Mouse (Mus musculus) forebrain, embryonic 11.5 days (tissue): Measurements from ENCODE around the gene Tmprss7. TPM values are rescaled to one million over a fixed set of nuclear protein-coding genes. Genes with fewer than 3 reads are reported as not detected.

Experiments used
- ATAC-seq: fragments of 200-750 bp; cut with Nextera tagmentation; replicated peaks from 2 replicates; pipeline ENCODE4 v1.8.0; 2017; ENCODE audit warnings: moderate TSS enrichment; ENCODE audit not compliant: low FRiP score
- DNase-seq: peaks from one replicate; pipeline ENCODE4 v3.0.0-alpha.2; 2017; ENCODE audit warnings: low spot score
- H3K27ac ChIP-seq: fragments of 300-500 bp; sonication (generic); 2 replicates; pipeline ENCODE4 v1.5.1; 2014; ENCODE audit warnings: low read depth, low read length
- H3K27me3 ChIP-seq: fragments of 300-500 bp; sonication (generic); 2 replicates; pipeline ENCODE4 v1.6.1; 2014; ENCODE audit warnings: mild to moderate bottlenecking, low read length, mixed read lengths; ENCODE audit not compliant: control insufficient read depth, insufficient read depth
- H3K36me3 ChIP-seq: fragments of 300-500 bp; sonication (generic); 2 replicates; pipeline ENCODE4 v1.6.1; 2014; ENCODE audit warnings: mild to moderate bottlenecking, low read length, moderate library complexity, mixed read lengths; ENCODE audit not compliant: control insufficient read depth, insufficient read depth
- H3K4me1 ChIP-seq: fragments of 300-500 bp; sonication (generic); replicated peaks from 2 replicates; pipeline ENCODE4 v1.6.1; 2014; ENCODE audit warnings: low read length, mixed read lengths; ENCODE audit not compliant: control insufficient read depth, insufficient read depth
- H3K4me2 ChIP-seq: fragments of 300-500 bp; sonication (generic); 2 replicates; pipeline ENCODE4 v1.6.1; 2014; ENCODE audit warnings: low read depth, mild to moderate bottlenecking, low read length, moderate library complexity, mixed read lengths; ENCODE audit not compliant: severe bottlenecking
- H3K4me3 ChIP-seq: fragments of 300-500 bp; sonication (generic); 2 replicates; pipeline ENCODE4 v1.5.1; 2014; ENCODE audit warnings: low read depth, low read length
- H3K9ac ChIP-seq: fragments of 300-500 bp; sonication (generic); 2 replicates; pipeline ENCODE4 v1.6.1; 2014; ENCODE audit warnings: low read length
- H3K9me3 ChIP-seq: fragments of 300-500 bp; sonication (generic); 2 replicates; pipeline ENCODE4 v1.6.1; 2016; ENCODE audit warnings: low read length, mixed read lengths; ENCODE audit not compliant: control insufficient read depth
- WGBS: fragments of 180-500 bp; shearing (Covaris S2); extraction: QIAGEN DNeasy Blood & Tissue Kit; methylation state at CpG from one replicate; pipeline ENCODE4 v1.1.7; 2014; 5-methylcytosine and 5-hydroxymethylcytosine counted together
- polyA plus RNA-seq: library from polyadenylated mRNA; unstranded; fragments of >200 nt; fragmentation: Nextera tagmentation; extraction: Ambion mirVana; gene quantifications from 2 replicates; pipeline ENCODE4 v1.2.1, GENCODE M21; 2014

Tmprss7 gene
- polyA plus RNA-seq, 1 experiment from 2014 or later = 0.52 TPM

GRCm38 (mm10) chr16:45695445-45696160, 2.1 kb upstream of the Tmprss7 start:
- 82% methylated on average over 9 of the region's 9 CpGs for WGBS
- H3K27me3 ChIP-seq = no peaks in the 10 kb centered on the region
- no peak overlapping the region for H3K4me3 ChIP-seq
- DNase-seq (no peak), ATAC-seq (no peak)
- no peak overlapping the region for H3K9ac ChIP-seq
- no peaks in the 10 kb centered on the region for H3K9me3 ChIP-seq
- no peaks in the 10 kb centered on the region for H3K36me3 ChIP-seq
- H3K4me2 ChIP-seq = no peak overlapping the region
- H3K4me1 ChIP-seq = no peaks in the 10 kb centered on the region
- no peak overlapping the region for H3K27ac ChIP-seq

- Histone ChIP-seq H3K9me3 (no peaks in the 10 kb centered on the region), H3K4me2 (no peak overlapping the region), H3K27ac (no peak overlapping the region), H3K27me3 (no peaks in the 10 kb centered on the region), H3K9ac (no peak overlapping the region), H3K4me1 (peaks cover 2% of the 10 kb centered on the region; the same call in 1 of the 2 replicates), H3K4me3 (no peak overlapping the region), H3K36me3 (no peaks in the 10 kb centered on the region)
- ATAC-seq = no peak
- 61% methylated on average over 3 of the region's 3 CpGs for WGBS
- no peak for DNase-seq
Measured at GRCm38 (mm10) chr16:45692851-45693250, 607 bp downstream of the Tmprss7 start.

DNA sequence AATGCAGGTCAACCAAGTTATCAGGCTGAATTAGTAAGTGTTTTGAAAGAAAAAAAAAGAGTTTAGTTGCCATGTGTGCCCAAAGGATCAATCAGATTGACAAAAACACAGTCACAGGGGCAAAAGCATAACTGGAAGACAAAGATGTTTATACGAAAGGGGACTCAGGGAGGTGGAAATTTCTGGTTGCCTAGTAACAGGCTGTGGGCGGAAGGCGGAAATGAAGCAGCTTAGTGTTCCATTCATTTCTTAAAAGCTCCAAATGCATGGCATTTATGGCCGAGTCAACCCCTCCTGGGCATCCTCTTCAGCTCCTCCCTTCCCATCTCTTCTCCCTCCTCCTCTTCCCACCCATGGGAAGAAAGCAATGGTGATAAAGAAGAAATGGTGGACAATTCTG, 3.3 kb downstream of the Tmprss7 start:
- 10% methylated on average over 4 of the region's 4 CpGs for WGBS

GRCm38 (mm10) chr16:45686833-45687232, 6.6 kb downstream of the Tmprss7 start:
- no peak overlapping the region for H3K4me3 ChIP-seq
- no peaks in the 10 kb centered on the region for H3K9me3 ChIP-seq
- no peaks in the 10 kb centered on the region for H3K27me3 ChIP-seq
- peaks cover 2% of the 10 kb centered on the region; the same call in 1 of the 2 replicates for H3K4me1 ChIP-seq
- no peak overlapping the region for H3K27ac ChIP-seq
- H3K36me3 ChIP-seq = no peaks in the 10 kb centered on the region
- 80% methylated on average over 3 of the region's 3 CpGs for WGBS
- ATAC-seq (no peak), DNase-seq (no peak)
- H3K9ac ChIP-seq = no peak overlapping the region
- H3K4me2 ChIP-seq = no peak overlapping the region

More for the DNA sequence above, 3.3 kb downstream of the Tmprss7 start:
- DNase-seq (no peak), ATAC-seq (peak; percentile 77)
- Histone ChIP-seq H3K9me3 (no peaks in the 10 kb centered on the region), H3K4me3 (no peak overlapping the region), H3K4me2 (no peak overlapping the region), H3K36me3 (no peaks in the 10 kb centered on the region), H3K27ac (no peak overlapping the region), H3K4me1 (peaks cover 2% of the 10 kb centered on the region; the same call in 1 of the 2 replicates), H3K9ac (no peak overlapping the region), H3K27me3 (no peaks in the 10 kb centered on the region)

DNA sequence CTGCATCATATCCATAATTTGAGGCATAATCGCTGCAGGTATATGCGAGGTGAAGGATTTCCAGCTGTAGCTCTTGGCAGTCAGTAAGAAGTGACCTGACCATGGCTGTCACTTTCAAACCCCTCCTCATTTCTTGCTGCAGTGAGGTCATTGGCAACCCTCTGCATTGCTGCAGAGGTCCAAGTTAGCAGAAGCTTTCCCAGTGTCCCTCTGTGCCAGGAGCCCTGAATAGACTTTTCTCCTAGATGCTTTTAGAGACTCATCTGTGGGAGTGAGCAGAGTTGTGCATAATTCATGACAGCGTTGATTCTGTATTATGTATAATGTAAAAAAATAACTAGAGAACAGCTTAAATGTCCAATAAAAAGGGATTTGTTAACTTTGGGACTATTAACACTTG, 8.2 kb downstream of the Tmprss7 start:
- ATAC-seq (no peak), DNase-seq (no peak)
- Histone ChIP-seq H3K27me3 (no peaks in the 10 kb centered on the region), H3K4me2 (no peak overlapping the region), H3K9me3 (no peaks in the 10 kb centered on the region), H3K4me3 (no peak overlapping the region), H3K36me3 (no peaks in the 10 kb centered on the region), H3K27ac (no peak overlapping the region), H3K9ac (no peak overlapping the region), H3K4me1 (peaks cover under 1% of the 10 kb centered on the region; the same call in 1 of the 2 replicates)
- 67% methylated on average over 3 of the region's 3 CpGs for WGBS

GRCm38 (mm10) chr16:45684815-45685214, 8.6 kb downstream of the Tmprss7 start:
- Histone ChIP-seq H3K9ac (no peak overlapping the region), H3K27me3 (no peaks in the 10 kb centered on the region), H3K9me3 (no peaks in the 10 kb centered on the region), H3K36me3 (no peaks in the 10 kb centered on the region), H3K27ac (no peak overlapping the region), H3K4me3 (no peak overlapping the region), H3K4me2 (no peak overlapping the region), H3K4me1 (no peaks in the 10 kb centered on the region)
- WGBS = 14% methylated on average over 8 of the region's 8 CpGs
- DNase-seq (peak; percentile 81), ATAC-seq (peak; percentile 61; the same call in 1 of the 2 replicates)

- DNase-seq = no peak
- no peak overlapping the region for H3K27ac ChIP-seq
- H3K27me3 ChIP-seq = no peaks in the 10 kb centered on the region
- H3K36me3 ChIP-seq = no peaks in the 10 kb centered on the region
- no peak overlapping the region for H3K9ac ChIP-seq
- WGBS = 50% methylated on average over 1 of the region's 1 CpGs
- 0 out of 2 replicates have a peak, but pooled peaks have one; percentile 30 for ATAC-seq
- no peaks in the 10 kb centered on the region for H3K9me3 ChIP-seq
- H3K4me1 ChIP-seq = no peaks in the 10 kb centered on the region
- H3K4me2 ChIP-seq = no peak overlapping the region
- H3K4me3 ChIP-seq = no peak overlapping the region
Measured at GRCm38 (mm10) chr16:45676462-45676861, 17.0 kb downstream of the Tmprss7 start.

DNA sequence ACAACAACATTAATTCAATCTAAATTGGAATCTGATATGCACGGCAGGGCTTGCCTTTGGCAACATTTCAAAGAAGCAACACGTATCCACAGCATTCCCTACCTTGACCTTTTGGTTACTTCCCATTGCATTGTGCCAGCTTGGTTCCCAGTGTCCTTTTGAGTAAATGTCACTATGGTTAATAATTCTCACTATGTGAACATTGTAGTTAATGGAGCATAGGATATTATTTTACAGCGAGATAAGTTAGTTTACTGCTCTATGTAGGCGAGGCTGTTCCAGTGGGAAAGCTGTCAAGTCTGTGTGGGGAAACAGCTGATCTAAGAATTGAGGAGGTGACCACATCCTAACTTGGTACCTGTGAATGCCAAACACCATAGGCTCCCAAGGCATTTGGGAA, 23.5 kb downstream of the Tmprss7 start:
- H3K9ac ChIP-seq = no peak overlapping the region
- H3K4me2 ChIP-seq = no peak overlapping the region
- no peak for DNase-seq
- no peaks in the 10 kb centered on the region for H3K27me3 ChIP-seq
- H3K27ac ChIP-seq = no peak overlapping the region
- ATAC-seq = no peak
- 77% methylated on average over 4 of the region's 4 CpGs for WGBS
- no peak overlapping the region for H3K4me3 ChIP-seq
- no peaks in the 10 kb centered on the region for H3K4me1 ChIP-seq
- no peaks in the 10 kb centered on the region for H3K9me3 ChIP-seq
- H3K36me3 ChIP-seq = no peaks in the 10 kb centered on the region

DNA sequence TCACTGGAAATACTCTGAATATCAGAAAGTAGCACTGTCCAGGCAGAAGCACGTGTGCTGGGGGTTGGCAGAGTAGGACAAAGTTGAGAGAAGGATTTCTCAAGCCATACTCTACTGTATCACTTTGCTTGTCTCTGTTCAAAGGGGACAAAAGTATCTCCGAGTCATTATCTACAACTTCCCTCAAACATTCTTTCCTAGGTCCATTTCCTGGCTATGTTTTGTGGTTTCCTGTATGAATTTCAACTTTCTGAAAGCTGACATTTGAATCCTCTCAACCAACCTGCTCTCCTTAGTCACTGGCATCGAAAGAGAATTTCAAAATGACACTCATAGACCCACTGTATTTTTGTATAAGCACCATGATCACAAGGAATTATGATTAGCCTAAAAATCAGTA, 25.3 kb downstream of the Tmprss7 start:
- DNase-seq = no peak
- H3K9ac ChIP-seq = no peak overlapping the region
- no peak for ATAC-seq
- H3K9me3 ChIP-seq = no peaks in the 10 kb centered on the region
- WGBS = 65% methylated on average over 3 of the region's 3 CpGs
- no peaks in the 10 kb centered on the region for H3K27me3 ChIP-seq
- no peak overlapping the region for H3K4me2 ChIP-seq
- no peak overlapping the region for H3K4me3 ChIP-seq
- H3K36me3 ChIP-seq = no peaks in the 10 kb centered on the region
- H3K4me1 ChIP-seq = no peaks in the 10 kb centered on the region
- H3K27ac ChIP-seq = no peak overlapping the region
